Mouse (Mus musculus): ENCODE results near the gene Ssty1. TPM values are rescaled to one million over a fixed set of nuclear protein-coding genes. Genes with fewer than 3 reads are reported as not detected.
"Not testable (repeated sequence)": the region's sequence is repeated elsewhere in the genome, so short reads cannot be mapped to it uniquely, and the experiment has no call there.

Gene Ssty1
- polyA plus RNA-seq (2015; fragmentation: Nextera tagmentation; extraction: Ambion mirVana): not detected in 2 replicates

DNA sequence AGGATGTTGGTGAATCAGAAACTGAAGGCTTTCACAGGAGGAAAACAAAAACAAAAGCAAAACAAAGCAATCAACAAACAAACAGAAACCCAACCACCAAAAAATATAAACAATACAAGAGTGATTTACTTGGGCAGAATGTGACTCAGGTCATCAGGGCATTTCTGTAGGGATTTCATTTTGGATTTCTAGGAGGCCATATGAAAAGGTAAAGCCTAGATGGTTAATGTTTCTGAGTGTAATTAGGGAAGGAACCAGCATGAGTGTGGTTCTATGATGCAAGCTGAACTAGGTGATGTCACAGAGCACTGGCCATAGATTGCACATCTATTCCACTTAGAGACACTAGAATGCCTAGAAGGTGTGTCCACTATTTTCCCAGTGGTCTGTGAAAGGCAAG is at the start of gene Ssty1:
Gene Ssty1 (plus strand): TSS at position 301 of the 400 bp plus-strand sequence.
- H3K27me3 ChIP-seq; H3K27ac ChIP-seq; H3K9ac ChIP-seq; H3K9me3 ChIP-seq (replicated peaks); ATAC-seq (ENCODE audit: low read depth); H3K4me1 ChIP-seq (replicated peaks); H3K36me3 ChIP-seq; H3K4me2 ChIP-seq; H3K4me3 ChIP-seq (replicated peaks); DNase-seq: not testable (repeated sequence)

- not testable (repeated sequence) for H3K27me3 ChIP-seq; H3K4me1 ChIP-seq (replicated peaks); H3K9me3 ChIP-seq (replicated peaks); H3K27ac ChIP-seq; ATAC-seq (ENCODE audit: low read depth); H3K4me2 ChIP-seq; H3K4me3 ChIP-seq (replicated peaks); DNase-seq; H3K36me3 ChIP-seq; H3K9ac ChIP-seq
- WGBS (ENCODE audit: insufficient replicate concordance): no CpG with 5 or more reads among the region's 3 CpGs
Observed at GRCm38 (mm10) chrY:18061712-18062111, 27.2 kb upstream of the Ssty1 start, which contains the start of gene Gm21764. Gm21764 (minus strand) TSS chrY:18061812.

Other genes starting within 250 kb of the Ssty1 start
- gene Gm21904, start 242.8 kb upstream of the Ssty1 start, polyA plus RNA-seq (2015; fragmentation: Nextera tagmentation; extraction: Ambion mirVana): not detected in 2 replicates
- gene Gm20772, start 214.4 kb upstream of the Ssty1 start, polyA plus RNA-seq (2015; fragmentation: Nextera tagmentation; extraction: Ambion mirVana): not detected in 2 replicates
- not detected in 2 replicates for gene Gm20831, start 214.4 kb upstream of the Ssty1 start, polyA plus RNA-seq (2015; fragmentation: Nextera tagmentation; extraction: Ambion mirVana)
- gene Srsy, start 151.8 kb upstream of the Ssty1 start, polyA plus RNA-seq (2015; fragmentation: Nextera tagmentation; extraction: Ambion mirVana): not detected in 2 replicates
- not detected in 2 replicates for gene Gm21764, start 27.3 kb upstream of the Ssty1 start, polyA plus RNA-seq (2015; fragmentation: Nextera tagmentation; extraction: Ambion mirVana)